Mouse (Mus musculus) intestine, postnatal 0 days (tissue): ENCODE measurements around the gene E130218I03Rik. TPM values are rescaled to one million over a fixed set of nuclear protein-coding genes. Genes with fewer than 3 reads are reported as not detected.

Source experiments
- ATAC-seq: fragments of 200-750 bp; cut with Nextera tagmentation; 2 replicates; pipeline ENCODE4 v1.8.0; 2017; ENCODE audit warnings: mild to moderate bottlenecking, moderate TSS enrichment, moderate library complexity
- H3K27ac ChIP-seq: fragments of 300-500 bp; sonication (generic); 2 replicates; pipeline ENCODE4 v1.5.1; 2014; ENCODE audit warnings: mild to moderate bottlenecking, low read depth, low read length, moderate library complexity
- H3K27me3 ChIP-seq: fragments of 300-500 bp; sonication (generic); replicated peaks from 2 replicates; pipeline ENCODE4 v1.6.1; 2014; ENCODE audit warnings: low read length, mixed read lengths; ENCODE audit not compliant: control insufficient read depth, insufficient read depth
- H3K36me3 ChIP-seq: fragments of 300-500 bp; sonication (generic); 2 replicates; pipeline ENCODE4 v1.6.1; 2014; ENCODE audit warnings: mild to moderate bottlenecking, moderate library complexity; ENCODE audit not compliant: control insufficient read depth, insufficient read depth
- H3K4me1 ChIP-seq: fragments of 300-500 bp; sonication (generic); replicated peaks from 2 replicates; pipeline ENCODE4 v1.6.1; 2014; ENCODE audit warnings: antibody characterized with exemption, low read length, mixed read lengths; ENCODE audit not compliant: control insufficient read depth, insufficient read depth
- H3K4me2 ChIP-seq: fragments of 300-500 bp; sonication (generic); replicated peaks from 2 replicates; pipeline ENCODE4 v1.6.1; 2014; ENCODE audit warnings: low read depth, mild to moderate bottlenecking, moderate library complexity
- H3K4me3 ChIP-seq: fragments of 300-500 bp; sonication (generic); 2 replicates; pipeline ENCODE4 v1.5.1; 2014; ENCODE audit warnings: low read depth, low read length
- H3K9ac ChIP-seq: fragments of 300-500 bp; sonication (generic); 2 replicates; pipeline ENCODE4 v1.6.1; 2014; ENCODE audit warnings: mild to moderate bottlenecking, low read depth, low read length
- H3K9me3 ChIP-seq: fragments of 300-500 bp; sonication (generic); 2 replicates; pipeline ENCODE4 v1.6.1; 2016; ENCODE audit warnings: mixed run types; ENCODE audit not compliant: control insufficient read depth
- CTCF ChIP-seq: sonication (generic); IDR thresholded peaks from 2 replicates; pipeline ENCODE4 v1.5.1; 2016; ENCODE audit warnings: low read depth, mild to moderate bottlenecking, control low read depth, antibody characterized with exemption, moderate library complexity
- WGBS: fragments of 180-500 bp; shearing (Covaris S2); extraction: QIAGEN DNeasy Blood & Tissue Kit; methylation state at CpG from one replicate; pipeline ENCODE4 v1.1.7; 2014; 5-methylcytosine and 5-hydroxymethylcytosine counted together
- polyA plus RNA-seq: library from polyadenylated mRNA; unstranded; fragments of >200 nt; fragmentation: Nextera tagmentation; extraction: Ambion mirVana; gene quantifications from 2 replicates; pipeline ENCODE4 v1.2.1, GENCODE M21; 2015

E130218I03Rik gene
- polyA plus RNA-seq, 1 experiment from 2014 or later = 0.46 TPM

DNA sequence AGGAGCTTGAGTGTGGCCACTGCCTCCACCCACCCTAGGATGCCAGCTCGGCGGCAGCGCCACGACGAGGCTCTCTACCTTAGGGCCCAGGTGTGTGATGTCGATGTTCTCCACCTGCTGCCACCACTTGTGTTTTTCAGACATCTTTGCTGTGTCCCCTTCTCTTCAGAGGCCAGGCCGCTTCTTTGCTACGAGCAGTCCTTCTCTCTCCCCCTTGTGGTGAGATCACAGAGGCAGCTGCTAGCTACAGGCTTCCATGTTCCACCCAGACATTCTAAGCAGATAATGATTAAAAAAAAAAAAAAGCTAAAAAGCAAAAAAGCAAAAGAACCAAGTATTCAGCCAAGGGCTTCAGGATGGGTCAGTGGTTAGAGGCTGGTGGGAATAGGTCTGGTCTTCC lies 16.3 kb upstream of the E130218I03Rik start, which contains the start of gene Catsper4:
Catsper4 (minus strand) TSS at position 190 of the 400 bp plus-strand sequence.
- H3K36me3 ChIP-seq = peaks cover 21% of the 10 kb centered on the region
- peak; percentile 59 for TF ChIP-seq CTCF
- no peaks in the 10 kb centered on the region for H3K9me3 ChIP-seq
- 76% methylated on average over 8 of the region's 8 CpGs for WGBS
- no peak within 1 kb of the TSS for H3K27ac ChIP-seq
- H3K4me2 ChIP-seq = no peak within 1 kb of the TSS
- ATAC-seq = no peak
- H3K4me3 ChIP-seq = no peak within 1 kb of the TSS
- H3K9ac ChIP-seq = no peak within 1 kb of the TSS
- H3K4me1 ChIP-seq = peaks cover 4% of the 10 kb centered on the region; the same call in 1 of the 2 replicates
- no peaks in the 10 kb centered on the region for H3K27me3 ChIP-seq

DNA sequence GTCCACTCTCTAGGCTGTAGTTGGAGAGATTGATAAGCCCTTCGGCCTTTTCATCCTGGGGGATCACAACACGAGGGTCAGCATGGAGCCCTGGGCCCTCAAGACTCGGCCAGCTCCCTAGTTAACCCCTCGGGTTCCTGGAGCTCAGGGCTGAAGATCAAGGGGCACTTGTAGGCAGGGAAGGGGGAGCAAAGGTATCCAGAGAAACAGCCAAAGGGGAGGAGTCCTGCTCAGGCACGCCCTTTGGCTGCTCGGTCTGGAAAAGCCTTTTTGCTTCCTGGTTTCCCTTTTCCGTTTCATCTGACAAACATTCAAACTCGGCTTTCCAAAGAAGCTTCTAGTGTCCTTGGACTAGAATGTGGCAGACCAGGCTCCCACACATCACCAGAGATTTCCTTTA lies 13.0 kb upstream of the E130218I03Rik start:
- H3K4me3 ChIP-seq = no peak overlapping the region
- no peaks in the 10 kb centered on the region for H3K27me3 ChIP-seq
- peak; percentile 65 for ATAC-seq
- no peak overlapping the region for H3K27ac ChIP-seq
- 15% methylated on average over 8 of the region's 8 CpGs for WGBS
- no peaks in the 10 kb centered on the region for H3K9me3 ChIP-seq
- no peak for TF ChIP-seq CTCF
- peak overlapping the region; percentile 18; the same call in 1 of the 2 replicates for H3K4me2 ChIP-seq
- no peak overlapping the region for H3K9ac ChIP-seq
- H3K36me3 ChIP-seq = peaks cover 39% of the 10 kb centered on the region
- peaks cover 4% of the 10 kb centered on the region; the same call in 1 of the 2 replicates for H3K4me1 ChIP-seq

DNA sequence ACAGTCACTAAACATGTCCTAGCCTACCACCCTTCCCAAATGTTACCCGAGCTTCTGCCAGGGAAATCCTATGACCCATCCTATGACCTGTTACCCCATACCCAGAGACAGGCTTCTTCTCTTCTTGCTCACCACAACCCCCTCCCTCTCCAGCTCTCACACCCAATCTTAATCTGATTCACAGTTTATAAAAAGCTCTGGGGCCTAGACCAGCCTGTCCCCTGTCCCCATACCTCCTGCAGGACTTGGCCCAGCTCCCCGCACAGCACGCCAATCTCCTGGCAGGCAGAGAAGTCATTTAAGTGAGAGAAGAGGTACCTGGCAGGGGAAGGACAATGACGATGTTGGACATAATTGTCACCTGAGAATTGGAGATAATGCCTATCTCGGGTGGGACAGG lies 8.6 kb upstream of the E130218I03Rik start:
- Histone ChIP-seq H3K4me1 (peaks cover 4% of the 10 kb centered on the region; the same call in 1 of the 2 replicates), H3K9ac (no peak overlapping the region), H3K4me3 (no peak overlapping the region), H3K36me3 (peaks cover 29% of the 10 kb centered on the region), H3K9me3 (no peaks in the 10 kb centered on the region), H3K27me3 (no peaks in the 10 kb centered on the region), H3K27ac (no peak overlapping the region), H3K4me2 (no peak overlapping the region)
- TF ChIP-seq CTCF = no peak
- no peak for ATAC-seq
- 73% methylated on average over 5 of the region's 5 CpGs for WGBS

DNA sequence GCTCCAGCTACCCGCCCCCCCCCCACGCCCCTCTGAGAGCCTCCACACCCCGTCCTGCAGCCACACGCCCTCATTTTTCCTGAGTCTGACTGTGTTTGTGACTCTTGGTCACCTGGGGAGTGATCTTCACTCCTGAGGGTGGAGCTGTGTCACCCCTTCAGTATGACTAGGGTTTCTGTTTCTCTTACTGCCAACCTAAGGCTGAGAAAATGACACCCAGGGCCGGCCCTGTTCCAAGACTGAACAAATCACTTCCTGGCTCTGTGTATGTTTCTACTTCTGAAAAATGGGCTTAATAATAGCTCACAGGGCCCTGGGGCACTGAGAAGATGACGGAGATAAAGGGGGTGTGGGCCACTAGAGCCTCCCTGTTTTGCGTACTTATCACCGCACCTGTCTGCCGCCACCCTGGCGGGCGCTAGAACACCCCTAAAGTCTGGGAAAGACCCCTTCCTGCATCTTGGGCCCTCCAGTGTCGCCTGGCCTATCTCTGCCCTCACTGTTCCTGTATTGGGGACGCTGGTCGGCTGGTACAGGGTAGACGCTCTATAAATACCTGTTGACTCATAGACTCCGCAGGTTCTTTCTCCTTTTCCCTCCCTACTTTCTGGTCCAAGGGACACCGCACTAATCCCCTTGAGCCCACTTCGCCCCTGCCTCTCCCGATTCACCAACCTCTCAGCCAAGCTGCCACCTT lies 5.7 kb upstream of the E130218I03Rik start:
- no peak for TF ChIP-seq CTCF
- Histone ChIP-seq H3K9me3 (no peaks in the 10 kb centered on the region), H3K36me3 (peaks cover 19% of the 10 kb centered on the region; the same call in 1 of the 2 replicates), H3K27me3 (no peaks in the 10 kb centered on the region), H3K27ac (peak overlapping the region; percentile 87), H3K4me3 (peak overlapping the region; percentile 60), H3K4me2 (peak overlapping the region; percentile 66), H3K4me1 (no peaks in the 10 kb centered on the region; the same call in 1 of the 2 replicates), H3K9ac (peak overlapping the region; percentile 50)
- WGBS = 12% methylated on average over 19 of the region's 19 CpGs
- peak; percentile 74 for ATAC-seq

DNA sequence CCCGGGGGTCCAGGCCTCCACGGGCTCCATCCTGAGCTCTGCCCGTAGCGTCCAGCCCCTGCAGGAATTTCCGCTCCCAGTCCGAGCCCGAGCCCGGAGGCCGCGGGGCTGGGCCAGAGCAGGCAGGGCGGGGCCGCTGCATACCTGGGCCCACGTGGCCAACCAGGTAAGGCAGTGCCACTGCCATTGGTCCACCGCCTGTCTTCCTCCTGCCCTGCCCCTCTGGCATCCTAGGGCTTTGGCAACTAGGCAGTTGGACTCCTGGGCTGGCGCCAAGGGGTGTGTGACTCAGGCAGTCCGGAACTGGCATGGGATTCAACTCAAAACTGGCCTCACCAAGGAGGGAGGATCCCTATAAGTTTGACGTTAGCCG lies 5.2 kb upstream of the E130218I03Rik start, which contains the start of gene Cnksr1:
Cnksr1 (minus strand) TSS at position 121 of the 373 bp plus-strand sequence.
- H3K4me3 ChIP-seq = peak within 1 kb of the TSS; percentile 60
- peak within 1 kb of the TSS; percentile 87 for H3K27ac ChIP-seq
- 3% methylated on average over 18 of the region's 18 CpGs for WGBS
- H3K36me3 ChIP-seq = peaks cover 13% of the 10 kb centered on the region; the same call in 1 of the 2 replicates
- H3K27me3 ChIP-seq = no peaks in the 10 kb centered on the region
- no peaks in the 10 kb centered on the region; the same call in 1 of the 2 replicates for H3K4me1 ChIP-seq
- H3K4me2 ChIP-seq = peak within 1 kb of the TSS; percentile 66
- H3K9ac ChIP-seq = peak within 1 kb of the TSS; percentile 50
- H3K9me3 ChIP-seq = no peaks in the 10 kb centered on the region
- peak; percentile 97 for ATAC-seq
- TF ChIP-seq CTCF = no peak

DNA sequence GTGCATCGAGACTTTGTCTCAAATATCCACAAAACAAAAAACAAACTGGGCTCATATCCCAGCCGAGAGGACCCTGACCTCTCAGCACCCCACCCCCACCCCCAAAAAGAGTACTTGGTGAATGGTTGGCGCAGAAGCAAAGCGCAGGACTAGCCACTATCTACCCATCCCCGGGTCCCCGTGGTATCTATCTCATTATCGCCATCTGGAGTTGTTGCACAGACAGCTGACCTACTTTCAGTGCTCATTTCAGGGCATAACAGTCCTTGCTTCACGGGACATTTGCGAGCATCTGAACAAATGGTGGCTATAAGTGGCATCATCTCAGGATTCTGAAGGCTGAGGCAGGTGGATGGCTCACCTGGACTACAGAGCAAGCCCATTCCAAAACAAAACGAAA lies 4.8 kb upstream of the E130218I03Rik start:
- Histone ChIP-seq H3K27me3 (no peaks in the 10 kb centered on the region), H3K4me2 (peak overlapping the region; percentile 66), H3K9me3 (no peaks in the 10 kb centered on the region), H3K9ac (no peak overlapping the region; the same call in 1 of the 2 replicates), H3K4me1 (no peaks in the 10 kb centered on the region; the same call in 1 of the 2 replicates), H3K36me3 (peaks cover 10% of the 10 kb centered on the region; the same call in 1 of the 2 replicates), H3K27ac (peak overlapping the region; percentile 87), H3K4me3 (peak overlapping the region; percentile 60)
- TF ChIP-seq CTCF = peak; percentile 24; the same call in 1 of the 2 replicates
- 8% methylated on average over 10 of the region's 10 CpGs for WGBS
- ATAC-seq = peak; percentile 6
